ENCODE assay signal across 9 mouse cellular contexts in the genomic region with DNA sequence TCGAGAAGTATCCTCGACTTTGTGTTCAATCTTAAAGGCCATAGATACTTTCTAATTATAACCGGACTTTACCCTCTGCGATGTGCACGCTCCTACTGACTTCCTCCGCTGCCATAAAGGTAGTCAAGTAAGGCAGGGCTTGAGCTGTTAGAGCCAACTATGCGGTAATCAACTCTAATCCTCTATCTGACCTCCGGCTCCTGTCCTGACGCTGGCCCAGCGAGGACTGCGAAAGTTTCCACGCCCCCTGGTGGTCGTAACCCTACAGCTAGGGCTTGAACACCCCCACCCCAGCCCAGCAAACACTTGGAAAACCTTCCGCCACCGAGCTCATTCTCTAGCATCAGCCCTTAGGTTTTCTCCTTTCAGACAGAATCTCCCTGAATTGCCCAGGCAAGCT. TPM values are rescaled to one million over a fixed set of nuclear protein-coding genes. Genes with fewer than 3 reads are reported as not detected.
A peak's percentile ranks its signal among the peaks of the same experiment; 100 is the strongest.
DNase-seq lines count a peak whose midpoint lies in the region; ATAC-seq and TF ChIP-seq lines count a peak whose summit lies in the region.
"Had no signal": no experiment of that assay in that cellular context is flagged by ENCODE, and none has a peak within 500 bp of the region (broad histone marks: within the 10 kb centered on the region; RNA-seq: fewer than 3 reads in every experiment).

No protein-coding gene starts in this region.

- peaks cover 50% of the 10 kb centered on the region for H3K27me3 ChIP-seq in hindbrain, embryonic 13.5 days

- peak overlapping the region; percentile 95 for H3K4me2 ChIP-seq in hindbrain, embryonic 13.5 days

- ATAC-seq in hindbrain, embryonic 13.5 days (ENCODE audit: low FRiP score): peak; percentile 70

- in situ Hi-C loops in ES-E14 (cut with MboI; ENCODE audit: low sequenced_read_pairs in 2 of 2, unreplicated experiment in 2 of 2): no loop called here

- H3K27ac ChIP-seq in ES-E14 (ENCODE audit: insufficient read depth, low read depth, low read length, poor library complexity, severe bottlenecking) (no peak overlapping the region), macrophage (no peak overlapping the region)
- no peak overlapping the region for H3K27ac ChIP-seq in hindbrain, embryonic 13.5 days

- DNase-seq in ES-E14 (ENCODE audit: low read depth, low spot score): no peak
- peak; percentile 75 to 77 for DNase-seq in cerebellum, adult 18-20 months
- peak; percentile 32 to 48 for DNase-seq in frontal cortex, postnatal 25 days (ENCODE audit: low spot score in 2 of 2)
- DNase-seq in left cerebral cortex, adult 18-20 months (ENCODE audit: low spot score in 2 of 2): peak; percentile 53 to 63
- DNase-seq in retina, postnatal 1 day: peak; percentile 92
- DNase-seq in urinary bladder, adult 18-20 months (ENCODE audit: low spot score in 2 of 2): peak; percentile 43 to 45

- WGBS in hindbrain, embryonic 13.5 days: under 1% methylated on average over 15 of the region's 15 CpGs
- WGBS in macrophage (ENCODE audit: missing documents): 10% methylated on average over 15 of the region's 15 CpGs

- H3K9me3 ChIP-seq in ES-E14 (ENCODE audit: control insufficient read depth, insufficient read depth, low read depth, low read length): no peaks in the 10 kb centered on the region
- no peaks in the 10 kb centered on the region for H3K9me3 ChIP-seq in hindbrain, embryonic 13.5 days

- peaks cover 44% of the 10 kb centered on the region for H3K79me2 ChIP-seq in macrophage (ENCODE audit: inconsistent target)

- H3K4me1 ChIP-seq in ES-E14 (ENCODE audit: control insufficient read depth in 2 of 2, insufficient read depth in 2 of 2, low read length in 2 of 2, poor library complexity in 1 of 2): peaks cover 0 to 17% of the 10 kb centered on the region in 2 experiments; a peak in 3 of 4 replicates
- peaks cover 19% of the 10 kb centered on the region for H3K4me1 ChIP-seq in hindbrain, embryonic 13.5 days (replicated peaks)

- H3K4me3 ChIP-seq in ES-E14 (ENCODE audit: insufficient read depth in 1 of 2, low read depth in 1 of 2, low read length in 2 of 2, poor library complexity in 1 of 2, severe bottlenecking in 1 of 2) (peak overlapping the region; percentile 88 to 96; a peak in 3 of 4 replicates), macrophage (ENCODE audit: inconsistent target) (peak overlapping the region; percentile 63)
- H3K4me3 ChIP-seq in hindbrain, embryonic 13.5 days: peak overlapping the region; percentile 74

- H3K36me3 ChIP-seq in ES-E14 (ENCODE audit: control insufficient read depth, insufficient read depth, low read length, poor library complexity, severe bottlenecking) (peaks cover 3% of the 10 kb centered on the region; the same call in 1 of the 2 replicates), macrophage (ENCODE audit: inconsistent target) (no peaks in the 10 kb centered on the region)
- H3K36me3 ChIP-seq in hindbrain, embryonic 13.5 days: no peaks in the 10 kb centered on the region

- peak overlapping the region; percentile 55; the same call in 1 of the 2 replicates for H3K9ac ChIP-seq in ES-E14 (ENCODE audit: insufficient read depth, low read depth, low read length, poor library complexity, severe bottlenecking)
- H3K9ac ChIP-seq in hindbrain, embryonic 13.5 days: peak overlapping the region; percentile 40; the same call in 1 of the 2 replicates

TF ChIP-seq in ES-E14, 5 proteins besides CTCF, POLR2A, EP300 and RAD21:
- TF ChIP-seq MAFK (IDR thresholded peaks at IDR 0.05; ENCODE audit: insufficient read depth, low read depth, low read length) (no peak), CHD2 (IDR thresholded peaks at IDR 0.05; ENCODE audit: low read depth, low read length) (no peak; the same call in 1 of the 2 replicates), ZNF384 (IDR thresholded peaks at IDR 0.05; ENCODE audit: low read depth, low read length) (no peak), HCFC1 (IDR thresholded peaks at IDR 0.05; ENCODE audit: borderline replicate concordance, insufficient read depth, low read length) (no peak), ZC3H11A (IDR thresholded peaks at IDR 0.05; ENCODE audit: borderline replicate concordance, low read depth, low read length) (no peak)

RNA-seq across cellular contexts. Expression of a gene that starts 0.6 kb away (rescaled TPM):
- total RNA-seq in ES-E14 (2012; rRNA removed): 21.6 and 34.3 TPM in 2 replicates
- 11.3 and 12.8 TPM in 2 replicates for polyA plus RNA-seq in hindbrain, embryonic 13.5 days (2015; fragmentation: Nextera tagmentation; extraction: Ambion mirVana)
- 10 to 100 TPM; 29.5 to 30.8 TPM for total RNA-seq in left cerebral cortex, adult 18-20 months (2021)
- total RNA-seq in macrophage (2018; cell fraction: chromatin; rRNA removed): 100 to 1,000 TPM in 23 of 26 experiments, 10 to 100 TPM in 3; 86.0 to 358 (median 130) TPM
- total RNA-seq in macrophage (2018; cell fraction: cytosol; rRNA removed): 10 to 100 TPM; 16.8 to 73.0 (median 26.4) TPM
- 100 to 1,000 TPM in 8 of 26 experiments, 10 to 100 TPM in 18; 41.8 to 219 (median 90.9) TPM for total RNA-seq in macrophage (2018; cell fraction: nucleus; rRNA removed)
- polyA plus RNA-seq in macrophage (2018): 18.7 to 25.4 TPM (median 20.5 TPM) in 3 replicates

RNA-seq across cellular contexts. Expression of a gene that starts 19.2 kb away (rescaled TPM):
- total RNA-seq in ES-E14 (2012; rRNA removed): not detected in 2 replicates
- polyA plus RNA-seq in hindbrain, embryonic 13.5 days (2015; fragmentation: Nextera tagmentation; extraction: Ambion mirVana): not detected in 2 replicates
- not detected for total RNA-seq in left cerebral cortex, adult 18-20 months (2021)
- not detected for total RNA-seq in macrophage (2018; cell fraction: chromatin; rRNA removed)
- total RNA-seq in macrophage (2018; cell fraction: cytosol; rRNA removed): not detected
- 1 to 10 TPM in 1 of 26 experiments, under 1 TPM in 1, not detected in 24; 0.34 to 1.0 TPM for total RNA-seq in macrophage (2018; cell fraction: nucleus; rRNA removed)
- not detected in 3 replicates for polyA plus RNA-seq in macrophage (2018)
- polyA plus RNA-seq: gonadal fat pad, adult 2 months had no signal

RNA-seq across cellular contexts. Expression of a gene that starts 41.1 kb away (rescaled TPM):
- not detected in 2 replicates for total RNA-seq in ES-E14 (2012; rRNA removed)
- not detected in 2 replicates for polyA plus RNA-seq in hindbrain, embryonic 13.5 days (2015; fragmentation: Nextera tagmentation; extraction: Ambion mirVana)
- not detected for total RNA-seq in left cerebral cortex, adult 18-20 months (2021)
- not detected for total RNA-seq in macrophage (2018; cell fraction: chromatin; rRNA removed)
- not detected for total RNA-seq in macrophage (2018; cell fraction: cytosol; rRNA removed)
- total RNA-seq in macrophage (2018; cell fraction: nucleus; rRNA removed): not detected
- not detected in 3 replicates for polyA plus RNA-seq in macrophage (2018)
- polyA plus RNA-seq: gonadal fat pad, adult 2 months had no signal

RNA-seq across cellular contexts. Expression of a gene that starts 49.6 kb away (rescaled TPM):
- 31.9 and 36.0 TPM in 2 replicates for total RNA-seq in ES-E14 (2012; rRNA removed)
- polyA plus RNA-seq in hindbrain, embryonic 13.5 days (2015; fragmentation: Nextera tagmentation; extraction: Ambion mirVana): 44.3 and 44.9 TPM in 2 replicates
- 10 to 100 TPM; 39.3 to 43.3 TPM for total RNA-seq in left cerebral cortex, adult 18-20 months (2021)
- 10 to 100 TPM in 8 of 26 experiments, 1 to 10 TPM in 18; 2.5 to 12.3 (median 7.2) TPM for total RNA-seq in macrophage (2018; cell fraction: chromatin; rRNA removed)
- 10 to 100 TPM; 18.7 to 33.6 (median 26.1) TPM for total RNA-seq in macrophage (2018; cell fraction: cytosol; rRNA removed)
- 10 to 100 TPM in 13 of 26 experiments, 1 to 10 TPM in 13; 2.3 to 13.7 (median 9.9) TPM for total RNA-seq in macrophage (2018; cell fraction: nucleus; rRNA removed)
- 27.2 to 40.6 TPM (median 35.2 TPM) in 3 replicates for polyA plus RNA-seq in macrophage (2018)

RNA-seq across cellular contexts. Expression of a gene that starts 55.1 kb away (rescaled TPM):
- not detected in 2 replicates for total RNA-seq in ES-E14 (2012; rRNA removed)
- not detected in 2 replicates for polyA plus RNA-seq in hindbrain, embryonic 13.5 days (2015; fragmentation: Nextera tagmentation; extraction: Ambion mirVana)
- total RNA-seq in left cerebral cortex, adult 18-20 months (2021): not detected
- not detected for total RNA-seq in macrophage (2018; cell fraction: chromatin; rRNA removed)
- not detected for total RNA-seq in macrophage (2018; cell fraction: cytosol; rRNA removed)
- total RNA-seq in macrophage (2018; cell fraction: nucleus; rRNA removed): not detected
- not detected in 3 replicates for polyA plus RNA-seq in macrophage (2018)
- polyA plus RNA-seq: gonadal fat pad, adult 2 months had no signal
